Mouse (Mus musculus): ENCODE results near the gene Neil3. TPM values are rescaled to one million over a fixed set of nuclear protein-coding genes. Genes with fewer than 3 reads are reported as not detected.

Gene Neil3
- polyA plus RNA-seq, 1 experiment from 2014 or later: 34.2 TPM

Other genes starting within 250 kb of the Neil3 start
- 31.6 and 35.8 TPM in 2 replicates for gene Aga, start 127.3 kb downstream of the Neil3 start, polyA plus RNA-seq (2015; fragmentation: Nextera tagmentation; extraction: Ambion mirVana)